Mouse (Mus musculus): ENCODE results near the gene Cpeb1. TPM values are rescaled to one million over a fixed set of nuclear protein-coding genes. Genes with fewer than 3 reads are reported as not detected.

Gene Cpeb1
- total RNA-seq, 2 experiments from 2014 or later = not detected

Other genes starting within 250 kb of the Cpeb1 start
- gene Pde8a, start 241.9 kb downstream of the Cpeb1 start, total RNA-seq (2015; ENCODE audit: low replicate concordance) = 1.8 and 32.3 TPM in 2 replicates
- gene Pde8a, start 241.9 kb downstream of the Cpeb1 start, total RNA-seq (2017; ENCODE audit: low replicate concordance) = 2.3 TPM in 1 of 2 replicates, not detected in the other
- gene Rps17, start 110.2 kb downstream of the Cpeb1 start, total RNA-seq (2015; ENCODE audit: low replicate concordance) = 680 and 1,163 TPM in 2 replicates
- 771 and 878 TPM in 2 replicates for gene Rps17, start 110.2 kb downstream of the Cpeb1 start, total RNA-seq (2017; ENCODE audit: low replicate concordance)
- not detected in 2 replicates for gene Ap3b2, start 38.5 kb upstream of the Cpeb1 start, total RNA-seq (2015; ENCODE audit: low replicate concordance)
- not detected in 2 replicates for gene Ap3b2, start 38.5 kb upstream of the Cpeb1 start, total RNA-seq (2017; ENCODE audit: low replicate concordance)
- gene BC048679, start 42.8 kb upstream of the Cpeb1 start, total RNA-seq (2015; ENCODE audit: low replicate concordance) = not detected in 2 replicates
- not detected in 2 replicates for gene BC048679, start 42.8 kb upstream of the Cpeb1 start, total RNA-seq (2017; ENCODE audit: low replicate concordance)
- gene Fsd2, start 111.5 kb upstream of the Cpeb1 start, total RNA-seq (2015; ENCODE audit: low replicate concordance) = 0.84 and 1.1 TPM in 2 replicates
- gene Fsd2, start 111.5 kb upstream of the Cpeb1 start, total RNA-seq (2017; ENCODE audit: low replicate concordance) = 0.51 TPM in 1 of 2 replicates, not detected in the other
- 9.7 and 12.2 TPM in 2 replicates for gene Whamm, start 115.8 kb upstream of the Cpeb1 start, total RNA-seq (2015; ENCODE audit: low replicate concordance)
- 13.3 and 16.6 TPM in 2 replicates for gene Whamm, start 115.8 kb upstream of the Cpeb1 start, total RNA-seq (2017; ENCODE audit: low replicate concordance)